Mouse (Mus musculus): ENCODE measurements around the gene Twf1. TPM values are rescaled to one million over a fixed set of nuclear protein-coding genes. Genes with fewer than 3 reads are reported as not detected.

Twf1 gene
- total and polyA plus RNA-seq, 3 experiments, result 10.4 to 37.0 (median 30.1) TPM

GRCm38 (mm10) chr15:94544052-94544636 is 45.5 kb downstream of the Twf1 start:
- DNase-seq (ENCODE audit: extremely low read depth), result no peak
- Histone ChIP-seq H3K27me3 (replicated peaks) (no peaks in the 10 kb centered on the region), H3K79me2 (replicated peaks; ENCODE audit: control insufficient read depth, extremely low read depth, insufficient read depth, poor library complexity, severe bottlenecking) (no peaks in the 10 kb centered on the region), H3K4me1 (ENCODE audit: control insufficient read depth in 1 of 2, insufficient read depth in 2 of 2) (peaks cover 7 to 36% of the 10 kb centered on the region in 2 experiments; a peak in 3 of 4 replicates), H3K27ac (ENCODE audit: insufficient read depth, low read depth) (peak overlapping the region; percentile 33; the same call in 1 of the 2 replicates), H3K36me3 (replicated peaks in 1 of 2; ENCODE audit: control insufficient read depth in 1 of 2, insufficient read depth in 1 of 2, low read length in 1 of 2) (peaks cover 5 to 36% of the 10 kb centered on the region in 2 experiments), H3K4me2 (ENCODE audit: insufficient read depth, low read depth, poor library complexity, severe bottlenecking) (peak overlapping the region; percentile 96), H3K9me3 (replicated peaks; ENCODE audit: low read length) (no peaks in the 10 kb centered on the region), H3K4me3 (replicated peaks in 1 of 3; ENCODE audit: low read depth in 2 of 3, low read length in 2 of 3, poor library complexity in 1 of 3) (peak overlapping the region; percentile 79 to 98 (median 87)), H3K9ac (ENCODE audit: insufficient read depth, low read depth) (peak overlapping the region; percentile 53)
- dilution Hi-C loops (cut with MboI; ENCODE audit: extremely low pct_ligation_motif_present, extremely low pct_unique_long_range_greater_than_20kb, low sequenced_read_pairs), result no loop called here
- no peak for TF ChIP-seq E2F4 (IDR thresholded peaks at IDR 0.05; ENCODE audit: insufficient replicate concordance, low read depth, low read length)
- in situ Hi-C loops (cut with MboI; ENCODE audit: low pct_ligation_motif_present, low pct_unique_long_range_greater_than_20kb, low sequenced_read_pairs), result loop anchor here (10.0 to 25.0 kb wide), 4 partner anchors 51 to 1007 kb away; no protein-coding TSS in a partner anchor

GRCm38 (mm10) chr15:94543409-94544051 is 46.2 kb downstream of the Twf1 start, which contains the start of the genes Pus7l and Irak4:
Gene Pus7l, minus strand, starts transcription at chr15:94543547.
Gene Irak4, plus strand, starts transcription at chr15:94543643.
- peak within 1 kb of the TSS; percentile 99 for H3K4me2 ChIP-seq (ENCODE audit: insufficient read depth, low read depth, poor library complexity, severe bottlenecking)
- in situ Hi-C loops (cut with MboI; ENCODE audit: low pct_ligation_motif_present, low pct_unique_long_range_greater_than_20kb, low sequenced_read_pairs) (loop anchor here (10.0 to 25.0 kb wide), 4 partner anchors 51 to 1006 kb away; no protein-coding TSS in a partner anchor), dilution Hi-C loops (cut with MboI; ENCODE audit: extremely low pct_ligation_motif_present, extremely low pct_unique_long_range_greater_than_20kb, low sequenced_read_pairs) (no loop called here)
- no peaks in the 10 kb centered on the region for H3K27me3 ChIP-seq (replicated peaks)
- H3K27ac ChIP-seq (ENCODE audit: insufficient read depth, low read depth), result peak within 1 kb of the TSS; percentile 34; the same call in 1 of the 2 replicates
- H3K9me3 ChIP-seq (replicated peaks; ENCODE audit: low read length), result no peaks in the 10 kb centered on the region
- DNase-seq (ENCODE audit: extremely low read depth), result peak; percentile 97
- H3K79me2 ChIP-seq (replicated peaks; ENCODE audit: control insufficient read depth, extremely low read depth, insufficient read depth, poor library complexity, severe bottlenecking), result no peaks in the 10 kb centered on the region
- peak within 1 kb of the TSS; percentile 79 to 98 (median 87) for H3K4me3 ChIP-seq (replicated peaks in 1 of 3; ENCODE audit: low read depth in 2 of 3, low read length in 2 of 3, poor library complexity in 1 of 3)
- peaks cover under 1 to 34% of the 10 kb centered on the region in 2 experiments for H3K36me3 ChIP-seq (replicated peaks in 1 of 2; ENCODE audit: control insufficient read depth in 1 of 2, insufficient read depth in 1 of 2, low read length in 1 of 2)
- peaks cover 7 to 42% of the 10 kb centered on the region in 2 experiments; a peak in 3 of 4 replicates for H3K4me1 ChIP-seq (ENCODE audit: control insufficient read depth in 1 of 2, insufficient read depth in 2 of 2)
- H3K9ac ChIP-seq (ENCODE audit: insufficient read depth, low read depth), result peak within 1 kb of the TSS; percentile 64
- no peak for TF ChIP-seq KAT2A (IDR thresholded peaks at IDR 0.05; ENCODE audit: insufficient replicate concordance, low read length)
- TF ChIP-seq CTCF (conservative IDR thresholded peaks at IDR 0.05 in 1 of 2, IDR thresholded peaks at IDR 0.05 in 1 of 2; ENCODE audit: low read depth in 2 of 2, low read length in 2 of 2), result no peak
- TF ChIP-seq USF1 (IDR thresholded peaks at IDR 0.05; ENCODE audit: low read depth, low read length), result no peak
- no peak for TF ChIP-seq EP300 (IDR thresholded peaks at IDR 0.05; ENCODE audit: low read length)
- TF ChIP-seq ZNF384 (IDR thresholded peaks at IDR 0.05; ENCODE audit: low read depth, low read length), result no peak
- peak; percentile 53; the same call in 1 of the 2 replicates for TF ChIP-seq SIN3A (IDR thresholded peaks at IDR 0.05; ENCODE audit: low read length)
- peak; percentile 7; the same call in 1 of the 2 replicates for TF ChIP-seq MXI1 (IDR thresholded peaks at IDR 0.05; ENCODE audit: low read depth, low read length)
- TF ChIP-seq ETS1 (conservative IDR thresholded peaks at IDR 0.05; ENCODE audit: low read depth, low read length), result no peak
- TF ChIP-seq NELFE (IDR thresholded peaks at IDR 0.05; ENCODE audit: low read depth, low read length), result peak; percentile 93
- peak; percentile 82 for TF ChIP-seq POLR2A (IDR thresholded peaks at IDR 0.05; ENCODE audit: low read depth, low read length)
- no peak for TF ChIP-seq MAFK (IDR thresholded peaks at IDR 0.05; ENCODE audit: insufficient replicate concordance, low read length)
- TF ChIP-seq E2F4 (IDR thresholded peaks at IDR 0.05; ENCODE audit: insufficient replicate concordance, low read depth, low read length), result no peak
- peak; percentile 86 for TF ChIP-seq ELF1 (IDR thresholded peaks at IDR 0.05; ENCODE audit: low read depth, low read length)
- TF ChIP-seq MYC (IDR thresholded peaks at IDR 0.05; ENCODE audit: low read depth, low read length), result no peak
- TF ChIP-seq TCF12 (IDR thresholded peaks at IDR 0.05; ENCODE audit: low read depth, low read length), result peak; percentile 56; the same call in 1 of the 2 replicates
- peak; percentile 92 for TF ChIP-seq NRF1 (IDR thresholded peaks at IDR 0.05; ENCODE audit: low read depth, low read length)
- TF ChIP-seq RCOR1 (conservative IDR thresholded peaks at IDR 0.05; ENCODE audit: low read depth, low read length), result no peak
- 0 out of 2 replicates have a peak, but pooled peaks have one; percentile 55 for TF ChIP-seq UBTF (IDR thresholded peaks at IDR 0.05; ENCODE audit: low read depth, low read length)
- TF ChIP-seq PAX5 (IDR thresholded peaks at IDR 0.05; ENCODE audit: low read length), result no peak
- peak; percentile 13; the same call in 1 of the 2 replicates for TF ChIP-seq MEF2A (IDR thresholded peaks at IDR 0.05; ENCODE audit: borderline replicate concordance, low read depth, low read length)
- TF ChIP-seq JUND (conservative IDR thresholded peaks at IDR 0.05; ENCODE audit: low read depth, low read length), result no peak
- no peak for TF ChIP-seq MAX (IDR thresholded peaks at IDR 0.05; ENCODE audit: low read length)
- TF ChIP-seq MAZ (IDR thresholded peaks at IDR 0.05; ENCODE audit: low read depth, low read length), result no peak
- TF ChIP-seq SMC3 (IDR thresholded peaks at IDR 0.05; ENCODE audit: low read depth, low read length), result no peak
- peak; percentile 77 for TF ChIP-seq ZMIZ1 (IDR thresholded peaks at IDR 0.05; ENCODE audit: low read depth, low read length)
- no peak for TF ChIP-seq RAD21 (IDR thresholded peaks at IDR 0.05; ENCODE audit: low read depth, low read length)
- TF ChIP-seq ZC3H11A (IDR thresholded peaks at IDR 0.05; ENCODE audit: low read depth, low read length), result no peak
- no peak for TF ChIP-seq JUN (IDR thresholded peaks at IDR 0.05; ENCODE audit: insufficient read depth, low read depth, low read length)
- no peak for TF ChIP-seq ZKSCAN1 (IDR thresholded peaks at IDR 0.05; ENCODE audit: borderline replicate concordance, low read depth, low read length)
- no peak for TF ChIP-seq CHD1 (IDR thresholded peaks at IDR 0.05; ENCODE audit: low read depth, low read length)

All from CH12.LX (cell line).